Mouse (Mus musculus) embryo, embryonic 10 days (tissue): Measurements from ENCODE around the gene Pwwp2b.
A peak's percentile ranks its signal among the peaks of the same experiment; 100 is the strongest.

Experiments used
- DNase-seq: peaks from one replicate; pipeline ENCODE4 v3.0.0-alpha.2; 2015; ENCODE audit warnings: low spot score

Pwwp2b gene

DNA sequence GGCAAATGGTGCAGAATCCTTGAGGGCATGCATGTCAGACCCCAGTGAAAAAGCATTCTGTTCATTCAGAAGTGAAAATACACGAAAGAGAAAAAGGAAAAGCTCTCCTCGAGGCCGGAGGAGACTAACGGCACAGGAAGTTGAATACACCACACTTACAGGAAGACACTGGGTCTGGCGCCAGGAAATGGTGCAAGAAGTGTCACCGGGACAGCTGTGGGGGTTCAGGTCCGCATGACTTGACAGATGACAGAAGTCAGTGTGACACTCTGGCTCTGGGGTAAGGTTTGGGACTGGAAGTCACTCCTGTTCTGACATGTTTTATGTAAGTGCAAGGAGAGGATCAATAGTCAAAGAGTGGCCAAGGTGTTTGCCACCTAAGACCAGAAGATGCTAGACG is 23.6 kb upstream of the Pwwp2b start:
- DNase-seq, result no peak

GRCm38 (mm10) chr7:139226416-139226815 is 21.9 kb upstream of the Pwwp2b start:
- DNase-seq, result no peak

DNA sequence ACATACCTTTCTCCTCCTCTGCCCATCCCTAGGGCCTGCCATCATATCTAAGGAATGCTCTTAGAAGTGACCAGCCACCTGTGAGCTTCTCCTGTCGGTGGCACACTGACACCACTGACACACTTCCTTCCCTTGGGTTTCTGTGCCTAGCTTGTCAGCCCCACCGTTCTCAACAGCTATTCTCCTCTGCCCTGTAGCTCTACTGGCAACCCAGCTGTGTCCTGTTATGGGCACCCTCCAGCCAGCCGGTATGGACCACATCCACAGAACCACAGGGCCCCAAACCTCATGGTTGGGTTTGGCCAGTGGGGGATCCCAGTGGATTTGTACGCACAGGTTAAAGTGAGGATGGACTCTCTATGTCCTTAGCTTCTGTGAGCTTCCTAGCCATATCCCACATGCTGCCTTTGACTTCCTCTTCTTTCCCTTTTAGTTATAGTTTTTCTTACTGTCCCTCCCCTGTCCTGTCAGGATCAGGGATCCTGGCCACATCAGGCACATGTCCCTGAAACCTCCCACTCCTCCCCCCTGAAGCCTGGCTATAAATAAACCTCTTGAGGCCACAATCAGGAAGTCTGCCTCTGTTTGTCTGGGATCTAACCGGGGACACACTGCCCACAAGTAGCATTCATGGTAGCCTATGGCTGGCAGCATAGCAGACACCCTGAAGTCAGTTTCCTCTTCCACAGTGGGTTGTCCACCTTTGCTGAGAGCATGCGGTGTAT is 19.7 kb upstream of the Pwwp2b start:
- no peak for DNase-seq

DNA sequence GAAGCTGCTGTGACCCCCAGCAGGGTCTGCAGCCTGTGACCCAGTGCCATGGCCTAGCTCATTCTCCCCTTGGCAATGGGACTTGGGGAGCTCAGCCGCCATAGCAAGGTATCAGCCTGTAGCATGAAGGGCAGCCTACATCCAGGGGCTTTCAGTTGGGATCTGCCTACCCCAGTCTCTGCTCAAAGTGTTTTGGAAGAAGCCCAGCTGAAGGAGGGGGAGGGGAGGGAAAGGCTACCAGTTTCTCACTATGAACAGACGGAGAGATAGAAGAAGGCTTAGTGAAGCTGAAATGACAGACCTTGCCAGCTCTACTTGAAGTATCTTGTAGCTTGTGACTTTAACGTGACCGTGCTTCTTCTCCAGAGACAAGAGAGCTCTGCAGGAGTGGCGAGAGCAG is 18.4 kb upstream of the Pwwp2b start:
- no peak for DNase-seq

GRCm38 (mm10) chr7:139230241-139230640 is 18.0 kb upstream of the Pwwp2b start:
- no peak for DNase-seq

DNA sequence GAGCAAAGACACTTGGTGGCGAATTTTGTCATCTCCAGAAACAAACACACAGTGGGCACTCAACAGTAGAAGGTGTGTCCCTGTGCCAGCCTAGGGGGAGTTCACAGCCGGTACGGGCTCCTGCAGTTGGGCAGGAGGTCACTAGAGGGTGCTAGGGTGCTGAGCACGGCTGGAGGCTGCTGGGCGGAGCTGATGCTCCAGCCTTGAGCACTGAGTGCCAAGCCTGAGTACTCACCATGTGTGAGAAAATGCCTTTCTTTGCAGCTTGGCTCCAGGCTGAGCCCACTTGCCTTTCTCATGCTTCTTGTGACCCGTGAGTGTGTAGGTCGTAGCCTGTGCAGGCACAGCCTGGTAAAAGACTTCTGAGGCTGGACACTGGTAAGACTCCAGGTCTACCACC is 14.6 kb upstream of the Pwwp2b start:
- DNase-seq, result peak; percentile 91

- DNase-seq, result peak; percentile 90
Observed at GRCm38 (mm10) chr7:139234426-139235188, 13.7 kb upstream of the Pwwp2b start.

DNA sequence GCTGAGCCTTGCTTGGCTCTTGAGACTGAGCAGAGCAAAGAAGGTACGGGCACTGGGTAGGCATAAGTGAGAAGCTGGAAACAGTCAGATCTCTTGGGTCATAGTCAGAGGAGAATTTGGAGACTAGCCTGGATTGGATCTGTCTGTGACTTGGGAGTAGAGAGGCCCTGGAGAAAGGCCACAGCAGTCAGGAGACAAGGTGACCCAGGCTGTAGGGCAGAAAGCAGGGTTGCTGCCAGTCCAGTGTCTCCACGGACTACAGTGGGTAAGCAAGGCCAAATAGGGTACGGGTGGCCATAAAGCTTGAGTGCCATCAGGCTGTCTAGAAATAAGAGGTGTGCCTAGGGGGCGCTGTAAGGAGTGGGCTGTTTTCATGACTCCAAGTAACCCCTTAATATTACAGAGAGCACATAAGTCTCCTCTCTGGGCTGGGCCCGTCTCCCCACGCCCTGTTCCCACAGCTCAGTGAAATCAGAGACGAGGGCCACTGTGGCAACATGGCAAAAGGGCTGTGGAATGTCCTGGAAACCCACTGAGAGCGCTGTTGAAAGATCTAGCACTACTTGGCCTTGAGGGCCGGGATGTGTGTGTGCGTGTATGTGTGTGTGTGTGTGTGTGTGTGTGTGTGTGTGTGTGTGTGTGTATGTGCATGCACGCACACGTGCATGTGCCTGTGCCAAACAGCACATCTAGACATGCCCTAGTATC is 12.5 kb upstream of the Pwwp2b start:
- DNase-seq, result no peak

GRCm38 (mm10) chr7:139239432-139239831 is 8.8 kb upstream of the Pwwp2b start:
- DNase-seq, result no peak

DNA sequence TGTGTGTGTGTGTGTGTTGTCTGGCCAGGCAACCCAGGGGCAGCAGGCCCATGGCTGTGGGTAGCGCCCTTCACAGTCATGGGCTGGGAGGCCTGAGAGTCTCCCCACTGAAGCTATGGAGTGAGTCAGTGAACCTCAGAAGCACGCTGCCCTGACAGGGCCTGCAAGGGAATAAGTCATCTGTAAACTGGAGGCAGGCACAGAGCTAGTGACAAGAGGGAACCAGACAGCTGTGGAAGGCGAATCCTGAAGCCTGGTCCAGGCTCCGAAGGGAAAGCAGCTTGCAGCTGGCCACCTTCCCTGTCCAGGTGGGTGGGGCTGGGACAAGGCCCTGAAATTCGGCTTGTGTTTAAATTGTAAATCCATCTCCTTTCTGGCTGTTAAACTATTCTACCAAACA is 2.2 kb upstream of the Pwwp2b start:
- no peak for DNase-seq

DNA sequence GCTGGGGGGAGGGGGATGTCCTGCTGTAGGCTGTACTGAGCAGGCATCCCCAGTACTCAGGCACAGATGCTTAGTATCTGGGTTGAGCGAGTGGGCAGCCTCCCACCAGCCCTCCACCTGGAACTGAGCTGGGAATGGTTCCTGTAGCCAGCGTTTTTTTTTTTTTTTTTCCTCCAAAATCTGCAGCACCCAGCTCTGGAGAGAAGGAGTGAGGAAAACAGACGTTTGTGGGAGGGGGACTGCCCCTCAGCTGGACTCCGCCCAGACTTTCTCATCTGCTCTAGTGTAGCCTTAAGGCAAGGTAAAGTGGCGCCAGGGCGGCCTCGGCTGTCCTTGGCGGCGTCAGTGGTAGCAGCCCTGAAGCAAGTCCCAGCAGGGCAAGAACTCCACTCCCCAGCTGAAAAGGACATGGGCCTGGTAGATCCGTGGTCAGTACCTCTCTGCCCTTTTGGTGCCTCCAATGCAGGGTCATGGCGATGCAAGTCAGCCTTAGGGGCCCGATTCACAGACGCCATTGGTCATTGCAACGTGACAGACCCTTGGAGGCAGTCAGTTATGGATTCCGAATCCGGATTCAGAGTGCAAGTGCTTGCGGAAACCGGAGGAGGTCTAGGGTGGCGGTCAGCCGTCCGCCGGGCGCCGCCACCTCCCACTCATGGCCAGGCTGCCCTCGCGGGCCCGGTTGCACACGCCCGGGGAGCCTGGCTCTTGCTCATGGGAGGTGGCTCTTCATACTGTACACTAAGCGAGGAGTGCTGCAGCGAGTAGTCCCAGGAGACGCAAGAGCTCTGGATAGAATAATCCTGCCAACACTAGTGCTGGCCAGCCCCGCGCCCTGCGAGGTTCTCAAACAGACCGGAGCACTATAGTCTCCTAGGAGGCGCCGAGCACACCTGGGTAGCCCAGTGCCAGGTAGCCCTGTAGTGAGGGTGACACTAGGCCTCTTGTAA is 1.1 kb upstream of the Pwwp2b start:
- peak; percentile 53 for DNase-seq

DNA sequence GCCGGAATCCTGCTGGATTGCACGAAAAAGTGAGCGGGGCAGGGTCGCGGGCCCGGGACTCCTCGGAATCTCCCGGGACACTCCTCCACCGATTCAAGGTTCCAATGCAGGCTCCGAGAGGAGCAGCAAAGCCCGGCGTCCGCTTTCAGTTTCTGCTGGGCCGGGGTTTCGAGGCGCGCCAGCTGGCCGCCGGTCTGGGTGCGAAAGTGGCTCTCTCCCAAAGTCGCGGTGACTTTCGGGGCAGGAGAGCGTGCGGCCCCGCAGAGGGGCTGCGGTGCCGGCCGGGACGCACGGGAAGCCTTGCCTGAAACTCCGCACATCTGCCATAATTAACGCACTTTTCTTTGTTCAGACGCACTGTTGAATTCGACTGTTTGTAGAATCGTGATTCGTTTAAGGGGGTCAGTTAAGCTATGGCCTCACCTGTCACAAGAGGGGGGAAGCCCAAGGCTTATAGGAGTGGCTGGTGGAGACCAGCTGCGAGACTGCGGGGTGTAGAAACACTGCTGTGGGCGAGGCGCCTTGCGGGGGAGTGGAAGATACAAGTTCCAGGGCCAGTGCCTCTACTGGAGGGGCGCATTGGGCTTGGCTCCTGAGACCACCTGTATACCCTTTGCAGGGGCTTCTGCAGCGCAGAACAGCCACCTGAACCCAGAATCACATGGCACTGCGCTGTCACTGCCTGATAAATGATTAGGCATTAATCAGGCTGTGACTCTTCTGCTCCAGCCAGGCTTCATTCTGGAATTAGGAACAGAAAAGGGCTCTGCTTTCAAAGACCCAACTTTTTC is 528 bp downstream of the Pwwp2b start:
- peak; percentile 15 for DNase-seq

DNA sequence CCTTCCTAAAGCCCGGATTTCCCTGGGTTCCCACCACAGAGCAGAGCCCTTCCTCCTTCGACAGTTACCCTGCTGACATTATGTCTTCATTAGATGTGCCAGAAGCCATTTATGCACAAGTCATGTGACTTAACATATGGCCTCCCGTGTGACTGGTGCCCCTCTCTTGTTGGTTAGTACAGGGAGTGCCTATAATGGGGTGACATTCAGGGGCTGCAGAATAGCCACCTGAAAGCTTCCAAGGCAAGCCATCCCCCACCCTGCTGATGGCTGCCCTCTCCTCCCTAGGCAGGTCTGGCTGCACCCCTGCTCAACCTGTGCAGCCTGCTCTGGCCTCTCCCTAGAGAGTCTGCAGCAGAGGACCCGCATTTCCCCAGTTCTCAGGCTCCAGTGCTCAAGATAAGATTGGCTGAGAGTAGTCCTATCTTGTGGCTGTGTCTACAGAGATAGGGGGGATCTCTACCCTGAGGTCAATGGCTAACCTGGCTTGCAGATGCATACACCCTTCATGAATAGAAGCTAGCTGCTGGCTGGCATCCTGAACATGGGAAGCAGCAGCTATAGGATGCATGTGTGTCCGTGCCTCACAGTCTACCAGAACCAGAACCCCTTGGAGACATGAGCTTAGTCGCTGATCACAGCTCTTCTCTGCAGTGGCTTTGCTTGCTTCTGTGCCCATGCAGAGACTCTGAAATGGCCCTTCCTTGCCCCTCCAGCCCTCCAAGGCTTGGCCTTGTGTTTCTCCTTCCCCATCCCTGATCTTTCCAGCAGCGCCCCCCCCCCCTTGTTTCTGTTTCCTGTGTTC is 1.3 kb downstream of the Pwwp2b start:
- peak; percentile 31 for DNase-seq

- no peak for DNase-seq
Observed at GRCm38 (mm10) chr7:139251881-139252301, 3.6 kb downstream of the Pwwp2b start.

DNA sequence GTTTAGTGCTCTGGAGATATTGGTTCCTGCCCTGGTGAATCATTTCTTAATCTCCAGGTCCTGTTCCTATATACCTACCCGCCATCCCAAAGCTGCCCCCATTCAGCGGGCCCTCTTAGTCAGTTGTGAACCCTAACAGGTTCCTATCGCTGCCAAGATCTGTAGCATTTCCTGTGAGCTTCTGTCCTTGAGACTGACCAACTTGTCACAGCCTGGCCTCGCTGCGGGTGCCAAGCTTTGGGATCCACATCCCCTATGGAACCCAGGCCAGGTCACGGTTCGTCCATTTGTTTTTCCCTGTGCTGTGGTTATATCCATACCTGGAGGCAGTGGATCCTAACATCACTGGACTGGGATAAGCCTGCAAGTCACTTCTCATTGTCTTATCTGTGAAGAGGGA is 4.3 kb downstream of the Pwwp2b start:
- DNase-seq, result no peak

DNA sequence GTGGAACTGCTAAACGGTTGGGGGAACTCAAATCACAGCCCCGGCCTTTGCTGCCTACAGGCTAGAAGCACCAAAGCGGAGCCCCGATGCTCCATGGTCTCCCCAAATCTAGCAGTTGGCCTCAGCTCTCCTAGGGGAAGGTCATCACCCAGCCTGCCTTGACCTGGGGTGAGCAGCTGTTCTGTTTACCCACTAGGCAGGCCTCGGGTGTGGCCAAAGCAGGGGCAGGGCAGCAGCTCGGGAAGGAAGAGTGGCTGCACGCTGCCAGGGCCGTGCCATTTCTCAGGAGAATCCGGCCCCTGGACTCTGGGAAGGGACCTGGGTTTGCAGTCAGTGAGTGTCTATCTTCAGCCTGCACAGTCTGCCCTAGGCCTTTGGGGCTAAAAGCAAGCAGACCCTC is 4.7 kb downstream of the Pwwp2b start:
- DNase-seq, result no peak

- no peak for DNase-seq
Observed at GRCm38 (mm10) chr7:139253462-139253861, 5.2 kb downstream of the Pwwp2b start.

DNA sequence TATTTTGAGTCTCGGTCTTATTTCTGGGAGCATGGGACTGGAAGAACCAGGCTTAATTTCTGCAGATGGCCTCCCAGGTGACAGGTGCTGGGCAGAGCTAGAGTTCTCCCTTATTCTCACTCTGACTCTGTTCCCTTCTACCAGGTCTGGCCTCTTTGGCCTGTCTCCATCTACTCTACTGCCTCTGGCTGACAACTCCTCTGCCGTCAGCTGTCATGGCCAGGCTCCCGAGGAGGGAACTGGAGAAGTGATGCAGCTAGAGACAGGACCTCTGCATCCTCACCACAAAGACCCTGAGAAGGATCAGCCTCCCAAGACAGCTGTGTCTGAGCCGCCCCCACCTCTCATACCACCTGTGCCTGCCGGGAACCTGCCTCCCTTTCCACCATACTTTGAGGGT is 6.3 kb downstream of the Pwwp2b start:
- no peak for DNase-seq

DNA sequence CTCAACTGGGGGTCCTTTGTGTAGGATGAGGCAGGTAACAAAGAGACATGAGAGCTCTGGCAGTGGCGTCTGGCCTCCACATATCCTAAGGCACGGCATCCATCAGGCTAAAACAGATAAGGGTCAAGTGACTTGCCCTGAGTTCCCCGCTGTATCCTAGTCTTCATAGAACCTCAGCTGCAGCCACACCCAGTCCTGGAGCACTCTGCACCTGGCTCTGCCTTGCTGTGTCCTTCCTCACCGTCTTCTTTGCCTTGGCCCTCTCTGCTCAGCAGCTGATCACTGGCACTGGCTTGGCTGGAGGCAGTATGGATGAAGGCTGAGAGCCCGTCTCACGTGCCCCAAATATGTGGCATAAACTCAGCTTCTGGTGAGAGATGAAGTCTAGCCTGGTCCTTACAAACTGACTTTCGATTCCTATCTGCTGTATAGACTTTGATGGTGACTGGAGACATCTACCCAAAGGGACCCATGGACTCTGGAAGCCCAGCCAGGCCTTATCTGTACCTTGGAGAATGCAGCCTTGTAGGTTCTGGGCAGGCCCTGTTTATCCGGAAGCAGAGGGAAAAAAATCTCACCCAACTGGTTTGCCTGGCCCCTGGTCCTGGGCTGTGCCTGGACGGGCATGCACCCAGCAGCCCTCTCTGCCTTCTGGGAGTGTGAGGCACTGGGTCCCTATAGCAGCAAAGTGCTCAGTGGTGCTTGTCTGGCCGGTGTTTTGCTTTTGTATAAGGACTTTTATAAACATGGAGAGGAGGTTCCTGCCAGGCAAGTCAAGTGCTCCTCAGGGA is 9.7 kb downstream of the Pwwp2b start:
- DNase-seq, result no peak
